Mouse (Mus musculus) brain, embryonic 14.5 days (tissue): ENCODE results near the gene Ryk. TPM values are rescaled to one million over a fixed set of nuclear protein-coding genes. Genes with fewer than 3 reads are reported as not detected.
A peak's percentile ranks its signal among the peaks of the same experiment; 100 is the strongest.
"Not testable (repeated sequence)": the region's sequence is repeated elsewhere in the genome, so short reads cannot be mapped to it uniquely, and the experiment has no call there.

Source experiments
- DNase-seq: peaks from one replicate; pipeline ENCODE4 v3.0.0-alpha.2; 2011; ENCODE audit warnings: low read depth
- CTCF ChIP-seq: fragments of 200-500 bp; IDR thresholded peaks from 2 replicates; pipeline ENCODE4 v1.5.1; 2012; ENCODE audit warnings: inconsistent platforms, mild to moderate bottlenecking, moderate library complexity, borderline replicate concordance; ENCODE audit not compliant: insufficient read depth, insufficient read length; ENCODE audit errors: extremely low read depth
- POLR2A ChIP-seq: fragments of 200-500 bp; IDR thresholded peaks from 2 replicates; pipeline ENCODE4 v1.6.1; 2012; ENCODE audit warnings: mild to moderate bottlenecking, inconsistent platforms, borderline replicate concordance; ENCODE audit not compliant: poor library complexity, insufficient read depth, insufficient read length, severe bottlenecking; ENCODE audit errors: extremely low read depth
- polyA plus RNA-seq: library from polyadenylated mRNA; depleted of rRNA; stranded (reverse); fragments of >200 nt; gene quantifications from 2 replicates; pipeline ENCODE4 v1.2.3, GENCODE M21; 2012

The Ryk gene
- polyA plus RNA-seq, 1 experiment, result 53.0 TPM

DNA sequence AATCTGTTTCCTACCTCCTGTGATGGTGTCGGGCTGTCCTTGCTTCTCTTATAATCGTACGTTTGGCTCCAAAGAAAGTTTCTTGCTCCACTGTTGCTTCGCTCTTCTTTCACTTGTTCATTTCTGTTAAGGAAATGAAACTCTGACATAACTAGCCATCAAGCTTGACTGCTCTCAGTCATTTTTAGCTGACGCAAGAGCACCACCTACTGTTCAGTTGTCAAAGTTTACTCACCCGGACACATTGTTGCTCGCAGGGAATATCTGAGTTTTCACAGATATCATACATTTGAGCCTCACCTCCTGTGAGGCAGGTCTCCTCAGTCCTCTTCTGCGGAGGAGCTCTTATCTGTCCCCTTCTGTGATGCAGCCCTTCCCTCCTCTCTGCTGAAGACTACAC, 44.8 kb downstream of the Ryk start:
- peak; percentile 78 for DNase-seq
- TF ChIP-seq CTCF, result peak; percentile 73; the same call in 1 of the 2 replicates
- TF ChIP-seq POLR2A, result no peak

DNA sequence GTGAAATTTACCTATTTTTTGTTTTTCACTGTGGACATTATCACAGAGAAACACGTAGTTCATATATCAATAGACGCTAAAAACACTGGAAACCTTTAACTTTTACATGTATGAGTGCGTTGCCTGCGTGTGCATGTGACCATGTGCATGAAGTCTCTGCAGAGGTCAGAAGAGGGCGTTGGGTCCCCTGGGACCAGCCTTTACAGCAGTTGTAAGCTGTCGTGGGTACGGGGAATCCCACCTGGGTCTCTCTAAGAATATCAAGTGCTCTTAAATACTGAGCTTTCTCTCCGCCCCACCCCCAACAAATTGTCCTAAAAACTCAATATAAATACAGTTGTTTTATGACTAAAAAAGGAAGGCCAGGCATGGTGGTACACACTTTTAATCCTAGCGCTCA, 50.0 kb downstream of the Ryk start:
- no peak for DNase-seq
- TF ChIP-seq CTCF (no peak), POLR2A (no peak)

DNA sequence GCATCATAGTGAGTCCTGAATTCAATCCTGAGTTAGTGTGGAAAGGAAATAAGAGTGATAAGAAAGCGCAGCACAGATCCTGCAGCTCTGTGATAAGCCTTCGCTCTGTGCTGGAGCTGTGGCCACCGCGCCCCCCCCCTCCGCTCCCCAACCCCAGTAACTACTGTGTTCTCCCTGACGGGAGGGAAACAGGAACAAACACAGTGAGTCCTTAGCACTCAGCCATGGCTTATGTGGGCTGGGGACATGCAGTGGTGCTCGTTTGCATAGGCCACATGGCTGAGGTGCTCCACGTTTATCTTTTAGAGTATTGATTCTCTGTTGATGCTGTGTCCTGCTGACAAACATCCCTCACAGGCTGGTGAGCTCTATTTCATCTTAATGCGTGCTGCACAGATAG, 55.4 kb downstream of the Ryk start:
- DNase-seq, result peak; percentile 22

DNA sequence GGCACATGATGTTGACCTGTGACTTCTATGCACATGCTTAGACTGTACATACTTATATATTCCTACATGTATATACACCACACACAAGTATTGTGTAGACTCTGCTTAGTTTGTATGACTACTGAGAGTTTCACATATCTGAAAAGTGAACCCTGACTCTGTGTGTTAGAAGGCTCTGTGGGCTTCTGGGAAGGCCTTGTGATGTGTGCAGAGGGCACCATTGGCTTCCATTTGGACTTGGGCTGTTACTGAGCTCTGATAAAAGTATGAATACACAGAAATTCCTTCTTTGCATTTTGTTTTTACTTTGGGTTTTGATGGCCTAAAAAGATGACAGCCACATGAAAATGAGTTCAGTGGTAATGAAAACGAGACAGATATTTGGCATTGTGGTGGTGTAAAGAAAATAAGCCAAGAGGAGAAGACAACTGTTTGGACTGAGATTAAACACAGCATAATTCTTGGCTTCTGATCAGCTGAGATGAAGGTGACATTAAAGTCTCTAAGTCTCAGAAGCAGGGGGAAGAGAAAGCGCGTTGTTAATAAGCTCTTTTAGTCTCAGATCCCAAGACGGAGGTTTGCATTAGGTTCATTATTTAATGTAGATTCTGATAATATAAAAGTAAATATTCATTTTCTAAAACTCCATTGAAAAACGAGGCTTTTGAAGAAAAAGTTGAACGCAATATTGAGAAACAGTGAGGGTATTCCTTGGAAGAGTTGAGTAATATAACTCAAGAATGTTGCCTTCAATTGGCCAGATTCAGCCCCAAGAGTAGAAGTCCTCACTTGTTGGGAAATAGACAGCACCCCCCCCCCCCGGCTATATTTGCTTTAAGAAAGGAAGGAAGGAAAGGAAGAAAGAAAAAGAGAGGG, 58.0 kb downstream of the Ryk start:
- DNase-seq, result no peak
- TF ChIP-seq CTCF (no peak), POLR2A (no peak)

More for the DNA sequence above, 55.4 kb downstream of the Ryk start:
- no peak for TF ChIP-seq CTCF
- TF ChIP-seq POLR2A, result no peak

DNA sequence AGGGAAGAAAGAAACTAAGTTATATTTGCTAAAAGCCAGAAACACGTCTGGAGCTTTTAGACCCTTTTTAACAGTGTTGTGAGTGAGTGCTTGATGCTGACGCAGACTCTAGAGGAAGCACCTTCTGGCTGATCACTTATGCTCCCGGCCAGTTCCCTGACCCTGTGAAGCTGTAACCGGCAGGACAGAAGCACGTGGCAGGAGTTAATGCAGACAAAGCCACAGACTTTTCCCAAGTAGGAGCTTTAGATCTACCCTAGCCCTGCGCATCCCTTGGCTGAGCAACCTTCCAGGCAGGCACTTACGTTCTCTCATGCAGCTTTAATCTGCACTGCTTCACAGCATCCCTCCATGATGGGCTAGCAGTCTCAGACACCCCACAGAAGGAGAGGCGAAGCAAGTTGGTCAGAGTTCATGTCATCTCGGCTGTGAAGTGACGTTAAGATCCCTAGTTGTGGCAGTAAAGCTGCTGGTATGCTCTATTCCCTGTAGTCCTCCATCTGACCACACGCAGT, 58.7 kb downstream of the Ryk start:
- no peak for DNase-seq
- TF ChIP-seq CTCF (no peak), POLR2A (no peak)

DNA sequence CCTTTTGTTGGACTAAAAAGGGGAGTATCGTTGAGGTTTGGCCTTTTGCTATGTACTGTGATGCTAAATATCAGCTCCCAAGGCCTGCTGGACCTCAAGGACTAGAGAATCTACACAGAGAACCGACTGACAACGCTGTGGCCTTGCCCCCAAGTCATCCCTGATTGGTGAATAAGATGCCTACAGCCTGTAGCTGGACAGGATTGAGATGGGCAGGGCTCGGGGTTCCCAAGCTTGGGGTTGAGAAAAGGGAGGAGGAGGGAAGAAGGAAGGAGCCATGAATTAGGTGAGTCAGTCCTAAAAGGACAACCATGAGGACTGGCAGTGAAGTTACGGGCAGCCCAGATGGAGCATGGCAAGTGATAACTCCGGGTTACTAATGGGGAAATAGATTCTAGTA, 65.2 kb downstream of the Ryk start:
- TF ChIP-seq POLR2A (no peak), CTCF (no peak)
- no peak for DNase-seq

DNA sequence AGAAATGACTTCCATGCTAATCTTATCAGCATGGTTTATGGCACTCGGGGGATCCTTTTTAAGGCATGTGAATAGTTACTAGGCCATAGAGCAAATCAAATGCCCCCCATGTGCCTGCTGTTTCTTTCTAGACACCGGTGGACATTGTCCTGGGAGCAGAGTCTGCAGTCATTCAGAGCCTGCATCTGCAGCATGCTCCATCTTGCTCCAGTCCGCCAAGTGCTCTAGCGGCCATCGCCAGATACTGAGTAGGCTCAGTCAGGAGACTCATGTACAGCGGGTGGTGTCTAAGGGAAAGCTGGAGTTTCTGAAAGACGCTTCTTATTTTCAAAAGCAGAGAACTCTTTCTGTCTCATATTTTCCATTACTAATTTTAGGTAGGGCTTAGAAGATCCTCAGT, 67.6 kb downstream of the Ryk start:
- no peak for TF ChIP-seq POLR2A
- TF ChIP-seq CTCF, result no peak
- DNase-seq, result peak; percentile 23

DNA sequence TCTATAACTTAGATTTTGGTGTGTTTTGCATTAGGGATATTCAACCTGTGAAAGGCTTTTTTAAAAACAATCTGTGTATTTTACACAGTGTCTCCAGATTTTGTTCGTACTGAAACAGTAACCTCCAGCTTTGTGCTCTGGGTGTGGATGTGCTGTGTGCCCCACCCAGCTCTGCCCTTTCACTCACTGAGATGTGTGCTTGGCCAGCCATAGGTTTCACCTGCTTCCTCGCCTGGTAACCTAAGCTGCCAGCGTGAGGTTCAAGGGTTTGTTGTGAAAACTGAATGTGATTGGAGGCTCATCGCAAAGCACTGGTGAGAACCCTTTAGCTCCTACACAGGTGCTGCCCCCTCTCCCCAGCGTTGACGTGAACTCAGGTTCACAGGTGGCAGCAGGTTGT, 70.2 kb downstream of the Ryk start:
- DNase-seq, result no peak
- TF ChIP-seq POLR2A (no peak), CTCF (no peak)

DNA sequence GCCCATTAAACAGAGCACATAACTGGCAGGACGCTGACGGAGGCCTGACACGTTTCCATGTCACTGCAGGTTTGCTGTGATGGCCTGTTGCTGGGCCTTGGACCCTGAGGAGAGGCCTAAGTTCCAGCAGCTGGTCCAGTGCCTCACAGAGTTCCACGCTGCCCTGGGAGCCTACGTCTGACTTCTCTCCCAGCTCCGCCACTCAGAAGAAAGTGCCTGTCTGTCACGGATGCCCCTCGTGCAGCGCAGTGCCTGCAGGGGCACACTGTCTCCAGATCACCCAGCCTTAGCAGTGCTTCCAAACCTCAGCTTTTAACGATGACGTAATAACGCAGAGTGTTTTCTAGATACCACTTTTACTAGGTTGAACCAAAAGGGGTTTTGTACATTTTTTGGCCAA, 72.1 kb downstream of the Ryk start:
- no peak for DNase-seq
- TF ChIP-seq POLR2A, result no peak
- no peak for TF ChIP-seq CTCF

DNA sequence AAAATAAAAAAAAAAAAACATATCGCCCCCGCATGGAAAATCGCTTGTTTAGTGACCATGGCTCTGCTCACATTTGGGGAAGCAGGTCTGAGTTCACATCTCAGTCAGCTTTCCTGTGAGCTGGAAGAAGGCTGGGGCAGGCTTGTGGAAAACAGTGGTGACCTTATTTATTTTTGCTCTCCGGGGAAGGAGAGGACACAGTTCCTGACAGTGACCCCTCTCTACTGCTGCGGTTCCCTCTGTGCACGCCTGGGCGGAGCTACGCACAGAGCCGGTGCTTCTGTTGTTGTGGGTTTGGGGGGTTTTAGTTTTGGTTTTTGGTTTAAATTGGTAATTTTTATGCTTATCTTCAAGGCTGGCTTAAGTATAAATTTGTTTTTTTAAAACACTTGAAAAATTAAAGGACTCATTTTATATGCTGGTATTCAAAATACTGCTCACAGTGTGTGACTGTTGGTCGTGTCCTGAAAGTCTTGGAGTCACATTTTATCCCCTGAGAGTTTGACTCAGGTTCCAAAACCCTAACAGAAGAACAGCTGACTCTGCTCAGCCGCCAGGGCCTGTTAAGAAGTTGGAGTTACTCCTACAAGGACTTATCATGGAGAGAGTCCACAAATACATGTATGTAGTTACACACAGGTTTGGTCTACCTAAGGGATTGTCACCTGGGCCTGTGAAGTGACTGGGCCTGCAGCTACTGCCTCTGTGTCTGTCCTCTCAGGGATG, 73.0 kb downstream of the Ryk start:
- TF ChIP-seq POLR2A (no peak), CTCF (no peak)
- no peak for DNase-seq

DNA sequence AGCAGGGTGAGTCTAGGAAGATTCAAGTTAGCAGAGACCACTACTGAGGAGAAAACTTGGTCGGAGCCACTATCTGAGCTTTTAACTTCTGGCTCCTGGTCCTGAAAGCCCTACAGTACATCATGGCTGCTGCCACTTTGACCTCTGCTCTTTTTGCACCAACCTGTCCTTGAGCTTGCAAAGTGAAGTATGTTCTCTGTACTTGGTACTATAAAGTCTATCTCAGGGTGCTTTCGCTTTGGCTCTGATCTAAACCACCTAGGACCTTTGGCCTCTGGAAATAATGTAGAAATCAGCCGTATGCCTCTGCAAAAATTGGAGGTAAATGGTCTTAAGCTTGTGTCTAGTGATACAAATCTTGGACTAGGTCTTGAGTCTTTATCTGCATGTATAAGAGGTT, 76.8 kb downstream of the Ryk start:
- DNase-seq, result no peak
- no peak for TF ChIP-seq POLR2A

DNA sequence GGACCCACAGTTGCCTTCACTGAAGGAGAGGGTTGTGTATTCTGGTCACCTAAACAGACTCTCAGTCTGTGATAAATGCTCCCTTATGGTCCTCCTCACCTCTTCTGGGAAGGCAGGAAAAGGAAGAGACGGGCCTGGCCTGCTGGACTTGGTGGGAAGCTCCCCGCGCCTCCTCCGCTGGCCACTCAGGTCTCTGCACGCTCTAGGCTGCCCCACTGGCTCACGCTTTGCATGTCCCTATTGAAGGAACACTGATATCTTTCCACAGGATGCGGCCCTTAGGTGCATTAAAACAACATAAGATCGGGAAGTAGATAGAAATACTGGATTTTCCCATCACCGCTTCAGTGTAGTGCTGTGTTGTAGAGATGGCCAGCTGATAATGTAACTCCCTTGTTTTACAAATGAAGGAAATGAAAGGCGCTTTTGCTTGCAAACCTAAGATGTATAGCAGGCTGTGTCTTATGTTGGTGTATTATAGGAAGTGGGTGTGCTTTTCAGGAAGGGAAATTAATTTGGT, 77.9 kb downstream of the Ryk start:
- DNase-seq, result no peak
- TF ChIP-seq CTCF (no peak), POLR2A (no peak)

DNA sequence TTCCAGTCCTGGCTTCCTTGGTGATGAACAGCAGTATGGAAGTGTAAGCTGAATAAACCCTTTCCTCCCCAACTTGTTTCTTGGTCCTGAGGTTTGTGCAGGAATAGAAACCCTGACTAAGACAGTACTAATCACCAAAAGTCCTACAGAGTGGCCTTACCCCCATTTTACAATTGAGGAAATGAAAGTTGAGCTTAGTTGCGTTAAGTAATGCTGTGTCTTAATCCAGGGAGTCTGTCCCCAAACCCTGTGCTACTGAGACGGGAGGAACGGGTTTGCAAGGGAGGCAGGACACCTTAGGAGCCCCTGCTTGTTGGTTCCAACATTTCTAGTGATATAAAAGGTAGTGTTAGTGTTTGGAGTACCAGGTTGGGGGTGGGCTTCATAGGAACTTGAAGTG, 78.9 kb downstream of the Ryk start:
- DNase-seq, result not testable (repeated sequence)
